Mouse (Mus musculus): ENCODE results near the gene Utp11.

DNA sequence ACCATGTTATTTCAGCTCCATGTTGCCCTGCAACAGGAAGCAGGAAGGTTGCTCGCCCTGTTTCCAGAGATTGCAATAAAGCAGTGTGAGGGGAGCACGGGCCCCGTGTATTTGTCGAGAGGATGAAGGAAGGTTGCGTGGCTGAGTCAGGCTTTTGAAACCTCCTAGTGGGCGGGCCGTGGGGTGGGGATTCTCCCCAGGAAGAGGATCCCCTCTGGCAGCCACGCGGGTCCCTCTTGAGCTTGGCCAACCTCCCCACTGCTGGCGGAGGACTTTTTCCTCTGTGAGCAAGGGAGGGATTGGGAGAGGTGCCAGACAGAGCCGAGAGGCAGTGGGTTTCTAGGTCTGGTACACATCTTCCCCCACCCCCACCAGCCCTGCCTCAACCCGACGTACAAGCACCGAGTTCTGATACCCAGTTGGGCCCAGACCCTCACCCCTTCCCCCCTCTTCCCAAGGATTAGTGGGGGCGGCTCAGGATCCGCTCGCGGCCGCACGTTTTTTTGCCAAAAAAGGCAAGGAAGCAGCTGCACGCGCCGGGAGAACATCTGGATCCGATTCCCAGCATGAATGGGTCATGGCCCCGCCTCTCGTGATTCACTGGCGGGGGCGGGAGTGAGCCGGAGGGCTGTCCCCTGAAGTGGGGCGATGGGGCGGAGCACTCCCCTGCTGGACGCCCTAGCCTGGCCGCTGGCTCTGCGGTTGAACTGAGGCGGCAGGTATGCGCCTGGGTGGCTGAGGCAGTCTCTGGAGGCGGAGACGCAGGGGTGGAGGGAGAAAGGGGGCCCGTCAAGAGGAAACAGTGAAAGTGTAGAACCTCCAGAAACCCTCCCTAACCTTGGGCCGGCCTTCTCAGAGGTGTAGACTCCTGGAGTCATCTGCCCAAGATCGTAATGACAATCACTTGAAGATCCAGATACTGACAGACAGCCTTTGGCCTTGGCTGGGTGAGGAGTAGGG, 15.4 kb upstream of the Utp11 start:
- peak; percentile 77; the same call in 1 of the 2 replicates for TF ChIP-seq POLR2A (IDR thresholded peaks at IDR 0.05; ENCODE audit: low read depth, low read length)
- TF ChIP-seq CTCF (IDR thresholded peaks at IDR 0.05; ENCODE audit: extremely low read depth, insufficient read length, insufficient replicate concordance, low read depth, low read length) = 0 out of 2 replicates have a peak, but pooled peaks have one; percentile 12
